9 mouse cellular contexts compared by ENCODE assay signal in the genomic region with DNA sequence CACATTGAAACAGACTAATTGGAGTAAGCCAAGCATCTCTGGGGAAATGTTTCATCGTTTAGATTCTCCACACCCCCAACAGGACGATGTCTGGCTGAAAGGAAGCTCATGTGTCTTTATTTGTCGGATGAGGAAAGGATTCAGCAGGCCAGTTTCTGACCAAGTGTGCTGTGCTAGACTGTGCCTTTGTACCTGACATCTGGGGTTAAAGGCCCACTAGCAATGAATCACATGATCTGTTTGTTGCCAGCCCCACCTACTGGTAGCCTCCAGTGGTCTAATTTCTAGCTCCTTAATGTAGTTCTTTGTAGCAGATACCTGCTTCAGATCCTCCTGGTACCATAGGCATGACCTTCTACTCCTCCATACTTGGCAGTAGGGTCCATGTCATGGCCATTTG.
DNase-seq lines count a peak whose midpoint lies in the region; ATAC-seq lines count a peak whose summit lies in the region.
"Had no signal": no experiment of that assay in that cellular context is flagged by ENCODE, and none has a peak within 500 bp of the region (broad histone marks: within the 10 kb centered on the region; RNA-seq: fewer than 3 reads in every experiment).

No protein-coding gene starts in this region.

- H3K36me3 ChIP-seq in liver, embryonic 13.5 days, result no peaks in the 10 kb centered on the region
- H3K36me3 ChIP-seq in intestine, embryonic 16.5 days (ENCODE audit: control insufficient read depth, insufficient read depth, low read length), result no peaks in the 10 kb centered on the region

- WGBS in liver, embryonic 13.5 days (ENCODE audit: insufficient replicate concordance), result 60% methylated on average over 3 of the region's 3 CpGs
- WGBS in intestine, embryonic 16.5 days, result 55% methylated on average over 3 of the region's 3 CpGs

- H3K27ac ChIP-seq in liver, embryonic 13.5 days, result no peak overlapping the region
- H3K27ac ChIP-seq in intestine, embryonic 16.5 days (ENCODE audit: low read length), result no peak overlapping the region

- ATAC-seq in liver, embryonic 13.5 days (ENCODE audit: low read depth), result 0 out of 2 replicates have a peak, but pooled peaks have one; percentile 20
- ATAC-seq in intestine, embryonic 16.5 days, result no peak

- no peaks in the 10 kb centered on the region for H3K27me3 ChIP-seq in liver, embryonic 13.5 days
- H3K27me3 ChIP-seq in intestine, embryonic 16.5 days (replicated peaks; ENCODE audit: control insufficient read depth, insufficient read depth, low read length), result no peaks in the 10 kb centered on the region
- H3K27me3 ChIP-seq: megakaryocyte, embryonic 14.5 days had no signal

- no peak overlapping the region for H3K4me3 ChIP-seq in liver, embryonic 13.5 days (replicated peaks)
- no peak overlapping the region for H3K4me3 ChIP-seq in intestine, embryonic 16.5 days (ENCODE audit: low read length)
- H3K4me3 ChIP-seq: megakaryocyte, embryonic 14.5 days had no signal

- no peak overlapping the region for H3K9ac ChIP-seq in liver, embryonic 13.5 days
- no peak overlapping the region for H3K9ac ChIP-seq in intestine, embryonic 16.5 days (ENCODE audit: low read depth, low read length)

- H3K9me3 ChIP-seq in liver, embryonic 13.5 days (replicated peaks), result no peaks in the 10 kb centered on the region
- no peaks in the 10 kb centered on the region for H3K9me3 ChIP-seq in intestine, embryonic 16.5 days (ENCODE audit: control insufficient read depth, low read length)

- peak; percentile 30 for DNase-seq in adrenal gland, postnatal 10 days
- DNase-seq in adrenal gland, postnatal 14 days, result no peak
- DNase-seq in urinary bladder, postnatal 14 days (ENCODE audit: low spot score), result peak; percentile 36
- no peak for DNase-seq in urinary bladder, postnatal 25 days (ENCODE audit: low spot score)
- peak; percentile 33 for DNase-seq in liver, embryonic 13.5 days
- peak; percentile 39 for DNase-seq in thymus, postnatal 25 days
- DNase-seq in left cerebral cortex, adult 8-10 months (ENCODE audit: low spot score in 2 of 2), result no peak

- H3K4me1 ChIP-seq in liver, embryonic 13.5 days (replicated peaks), result no peaks in the 10 kb centered on the region
- no peaks in the 10 kb centered on the region; the same call in 1 of the 2 replicates for H3K4me1 ChIP-seq in intestine, embryonic 16.5 days (ENCODE audit: control insufficient read depth, insufficient read depth, low read length)
- H3K4me1 ChIP-seq: megakaryocyte, embryonic 14.5 days had no signal

- no peak overlapping the region for H3K4me2 ChIP-seq in liver, embryonic 13.5 days
- H3K4me2 ChIP-seq in intestine, embryonic 16.5 days (ENCODE audit: low read depth, low read length), result no peak overlapping the region

Comparison
In these comparisons a context has a peak if more than half of its experiments do, and no peak if none do; other contexts are left out.
1. DNase-seq: peak in adrenal gland, postnatal 10 days (single experiment), urinary bladder, postnatal 14 days (single experiment), liver, embryonic 13.5 days (single experiment) and thymus, postnatal 25 days (single experiment); none in adrenal gland, postnatal 14 days (single experiment), urinary bladder, postnatal 25 days (single experiment) and left cerebral cortex, adult 8-10 months (0 of 2).